ENCODE assay signal across 7 mouse cellular contexts in the genomic region with DNA sequence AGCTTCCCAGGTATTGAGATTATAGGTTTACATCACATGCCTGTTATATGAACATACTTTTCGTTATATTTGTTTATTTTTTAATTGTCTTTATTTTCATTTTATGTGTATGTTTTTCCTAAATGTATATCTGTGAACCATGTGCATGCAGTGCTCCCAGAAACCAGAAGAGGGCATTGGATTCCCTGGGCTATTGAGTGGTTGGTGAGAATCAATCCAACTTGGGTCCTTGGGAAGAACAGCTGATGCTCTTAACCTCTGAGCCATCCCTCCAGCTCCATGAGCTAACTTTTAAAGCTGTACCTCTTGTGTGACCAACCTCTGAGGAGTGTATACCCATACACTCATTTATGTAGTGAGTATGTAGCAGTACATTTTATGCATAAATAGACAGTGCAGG. TPM values are rescaled to one million over a fixed set of nuclear protein-coding genes. Genes with fewer than 3 reads are reported as not detected.
DNase-seq lines count a peak whose midpoint lies in the region; ATAC-seq and TF ChIP-seq lines count a peak whose summit lies in the region.

No protein-coding gene starts in this region.

- TF ChIP-seq POLR2A in small intestine, adult 2 months (IDR thresholded peaks at IDR 0.05; ENCODE audit: low read depth, low read length) = no peak

- 76% methylated on average over 1 of the region's 1 CpGs for WGBS in kidney, embryonic 16.5 days
- 58% methylated on average over 1 of the region's 1 CpGs for WGBS in heart, postnatal 0 days
- 85% methylated on average over 1 of the region's 1 CpGs for WGBS in small intestine, adult 2 months

- H3K9me3 ChIP-seq in kidney, embryonic 16.5 days (ENCODE audit: low read length) = no peaks in the 10 kb centered on the region
- H3K9me3 ChIP-seq in heart, postnatal 0 days (replicated peaks; ENCODE audit: control insufficient read depth, low read length) = no peaks in the 10 kb centered on the region

- ATAC-seq in kidney, embryonic 16.5 days (ENCODE audit: low FRiP score, low TSS enrichment) = no peak
- no peak for ATAC-seq in heart, postnatal 0 days (ENCODE audit: insufficient read depth, low read depth)

- no peak overlapping the region for H3K9ac ChIP-seq in kidney, embryonic 16.5 days (replicated peaks; ENCODE audit: low read length)
- H3K9ac ChIP-seq in heart, postnatal 0 days (replicated peaks; ENCODE audit: low read depth, low read length) = no peak overlapping the region

- DNase-seq in kidney, adult 18-20 months = peak; percentile 41
- DNase-seq in 3T3-L1 (ENCODE audit: low read depth, low spot score) = peak; percentile 57
- peak; percentile 43 to 53 for DNase-seq in B cell, adult 2 months
- peak; percentile 16 for DNase-seq in heart, postnatal 0 days (ENCODE audit: low spot score)
- DNase-seq in frontal cortex, postnatal 10 days (ENCODE audit: low spot score in 2 of 2) = no peak

- H3K4me2 ChIP-seq in kidney, embryonic 16.5 days (replicated peaks; ENCODE audit: low read depth, low read length) = no peak overlapping the region
- H3K4me2 ChIP-seq in heart, postnatal 0 days (ENCODE audit: low read depth, low read length) = no peak overlapping the region

- H3K4me1 ChIP-seq in kidney, embryonic 16.5 days (ENCODE audit: insufficient read depth, low read length) = no peaks in the 10 kb centered on the region
- peaks cover 7% of the 10 kb centered on the region; the same call in 1 of the 2 replicates for H3K4me1 ChIP-seq in heart, postnatal 0 days (ENCODE audit: control insufficient read depth, insufficient read depth)
- 0 out of 2 replicates have a peak, but pooled peaks cover under 1% of the 10 kb centered on the region for H3K4me1 ChIP-seq in small intestine, adult 2 months (ENCODE audit: control insufficient read depth, insufficient read depth, insufficient read length, low read length)

- H3K36me3 ChIP-seq in kidney, embryonic 16.5 days (ENCODE audit: insufficient read depth, low read length) = peaks cover 23% of the 10 kb centered on the region
- peaks cover 44% of the 10 kb centered on the region for H3K36me3 ChIP-seq in heart, postnatal 0 days (replicated peaks; ENCODE audit: control insufficient read depth, insufficient read depth, low read length)
- H3K36me3 ChIP-seq in small intestine, adult 2 months (ENCODE audit: control insufficient read depth, insufficient read depth, low read length) = peaks cover 58% of the 10 kb centered on the region

- peak; percentile 71 for TF ChIP-seq CTCF in heart, postnatal 0 days (IDR thresholded peaks at IDR 0.05; ENCODE audit: low read depth)
- TF ChIP-seq CTCF in small intestine, adult 2 months (IDR thresholded peaks at IDR 0.05; ENCODE audit: extremely low read depth, insufficient read length, insufficient replicate concordance, low read depth, low read length) = peak; percentile 26; the same call in 1 of the 2 replicates

- H3K27ac ChIP-seq in kidney, embryonic 16.5 days (ENCODE audit: low read length) = no peak overlapping the region
- H3K27ac ChIP-seq in heart, postnatal 0 days (ENCODE audit: low read depth) = no peak overlapping the region
- H3K27ac ChIP-seq in small intestine, adult 2 months (ENCODE audit: insufficient read depth, low read depth, low read length) = no peak overlapping the region

- no peak overlapping the region for H3K4me3 ChIP-seq in kidney, embryonic 16.5 days (ENCODE audit: low read length)
- H3K4me3 ChIP-seq in heart, postnatal 0 days (ENCODE audit: low read depth, low read length) = no peak overlapping the region
- no peak overlapping the region for H3K4me3 ChIP-seq in small intestine, adult 2 months (ENCODE audit: low read depth, low read length)

- no peaks in the 10 kb centered on the region for H3K27me3 ChIP-seq in kidney, embryonic 16.5 days (ENCODE audit: insufficient read depth, low read length)
- H3K27me3 ChIP-seq in heart, postnatal 0 days (ENCODE audit: control insufficient read depth, insufficient read depth, low read length) = no peaks in the 10 kb centered on the region
- H3K27me3 ChIP-seq in small intestine, adult 2 months (ENCODE audit: control insufficient read depth, insufficient read depth, low read length) = no peaks in the 10 kb centered on the region

- no peak for TF ChIP-seq EP300 in heart, postnatal 0 days (IDR thresholded peaks at IDR 0.05; ENCODE audit: low read depth)

RNA-seq across cellular contexts. Expression of a gene that starts 39.2 kb away (rescaled TPM):
- 6.4 and 6.5 TPM in 2 replicates for polyA plus RNA-seq in kidney, embryonic 16.5 days (2015; fragmentation: Nextera tagmentation; extraction: Ambion mirVana)
- total RNA-seq in heart, postnatal 0 days (2014; rRNA removed; ENCODE audit: low replicate concordance) = 15.8 and 51.3 TPM in 2 replicates
- polyA plus RNA-seq in heart, postnatal 0 days (2015; fragmentation: Nextera tagmentation; extraction: Ambion mirVana) = 3.6 and 4.4 TPM in 2 replicates
- polyA plus RNA-seq in small intestine, adult 2 months (2012; rRNA removed) = 2.5 and 7.5 TPM in 2 replicates

Comparison
In these comparisons a context has a peak if more than half of its experiments do, and no peak if none do; other contexts are left out.
1. DNase-seq: peak in kidney, adult 18-20 months (single experiment), 3T3-L1 (single experiment), B cell, adult 2 months (2 of 2) and heart, postnatal 0 days (single experiment); none in frontal cortex, postnatal 10 days (0 of 2).